Mouse (Mus musculus) ovary, adult 18-20 months (tissue): ENCODE data around the gene Slc8a1.

Experiments
- DNase-seq: peaks from one replicate; pipeline ENCODE4 v3.0.0; 2022; ENCODE audit warnings: low spot score, mixed read lengths

Slc8a1 gene

GRCm38 (mm10) chr17:81424256-81424912, 313.8 kb downstream of the Slc8a1 start:
- no peak for DNase-seq

GRCm38 (mm10) chr17:81419802-81420459, 318.2 kb downstream of the Slc8a1 start:
- no peak for DNase-seq

- no peak for DNase-seq
Measured at GRCm38 (mm10) chr17:81416361-81417114, 321.6 kb downstream of the Slc8a1 start.

GRCm38 (mm10) chr17:81412736-81413135, 325.4 kb downstream of the Slc8a1 start:
- no peak for DNase-seq

- no peak for DNase-seq
Measured at GRCm38 (mm10) chr17:81404225-81404624, 334.0 kb downstream of the Slc8a1 start.

GRCm38 (mm10) chr17:81403121-81403520, 335.1 kb downstream of the Slc8a1 start:
- DNase-seq = peak; percentile 41

- DNase-seq = peak; percentile 75
Measured at GRCm38 (mm10) chr17:81402636-81403035, 335.5 kb downstream of the Slc8a1 start.

GRCm38 (mm10) chr17:81400377-81400776, 337.8 kb downstream of the Slc8a1 start:
- DNase-seq = no peak

GRCm38 (mm10) chr17:81397434-81397833, 340.7 kb downstream of the Slc8a1 start:
- DNase-seq = no peak

GRCm38 (mm10) chr17:81394124-81394523, 344.1 kb downstream of the Slc8a1 start:
- DNase-seq = no peak

GRCm38 (mm10) chr17:81393040-81393439, 345.1 kb downstream of the Slc8a1 start:
- no peak for DNase-seq

GRCm38 (mm10) chr17:81391478-81391877, 346.7 kb downstream of the Slc8a1 start:
- DNase-seq = no peak

- DNase-seq = no peak
Measured at GRCm38 (mm10) chr17:81390790-81391189, 347.4 kb downstream of the Slc8a1 start.

GRCm38 (mm10) chr17:81386118-81386517, 352.1 kb downstream of the Slc8a1 start:
- DNase-seq = no peak

- DNase-seq = no peak
Measured at GRCm38 (mm10) chr17:81385476-81385875, 352.7 kb downstream of the Slc8a1 start.

GRCm38 (mm10) chr17:81383461-81383860, 354.7 kb downstream of the Slc8a1 start:
- DNase-seq = no peak

- DNase-seq = no peak
Measured at GRCm38 (mm10) chr17:81378436-81378835, 359.7 kb downstream of the Slc8a1 start.

- no peak for DNase-seq
Measured at GRCm38 (mm10) chr17:81377757-81378299, 360.3 kb downstream of the Slc8a1 start.

GRCm38 (mm10) chr17:81377195-81377594, 361.0 kb downstream of the Slc8a1 start:
- no peak for DNase-seq

GRCm38 (mm10) chr17:81375901-81376300, 362.3 kb downstream of the Slc8a1 start:
- no peak for DNase-seq

- no peak for DNase-seq
Measured at GRCm38 (mm10) chr17:81369036-81369435, 369.1 kb downstream of the Slc8a1 start.

GRCm38 (mm10) chr17:81368503-81368902, 369.7 kb downstream of the Slc8a1 start:
- DNase-seq = no peak

GRCm38 (mm10) chr17:81363368-81363767, 374.8 kb downstream of the Slc8a1 start:
- no peak for DNase-seq
